Mouse (Mus musculus) liver, embryonic 11.5 days (tissue): Measurements from ENCODE around the gene Ppp1r16b. TPM values are rescaled to one million over a fixed set of nuclear protein-coding genes. Genes with fewer than 3 reads are reported as not detected.

ENCODE experiments used
- ATAC-seq: fragments of 200-750 bp; cut with Nextera tagmentation; replicated peaks from 2 replicates; pipeline ENCODE4 v1.8.0; 2017; ENCODE audit warnings: moderate number of reproducible peaks, mild to moderate bottlenecking, moderate TSS enrichment, moderate library complexity; ENCODE audit not compliant: low FRiP score
- DNase-seq: peaks from one replicate; pipeline ENCODE4 v3.0.0-alpha.2; 2017; ENCODE audit warnings: low spot score
- H3K27ac ChIP-seq: fragments of 300-500 bp; sonication (generic); 2 replicates; pipeline ENCODE4 v1.5.1; 2014; ENCODE audit warnings: mild to moderate bottlenecking, low read depth, low read length, control low read depth
- H3K27me3 ChIP-seq: fragments of 300-500 bp; sonication (generic); replicated peaks from 2 replicates; pipeline ENCODE4 v1.6.1; 2014; ENCODE audit warnings: low read length, mixed read lengths; ENCODE audit not compliant: control insufficient read depth, insufficient read depth
- H3K36me3 ChIP-seq: fragments of 300-500 bp; sonication (generic); 2 replicates; pipeline ENCODE4 v1.6.1; 2014; ENCODE audit warnings: mild to moderate bottlenecking, low read length, moderate library complexity, mixed read lengths; ENCODE audit not compliant: control insufficient read depth, insufficient read depth
- H3K4me1 ChIP-seq: fragments of 300-500 bp; sonication (generic); replicated peaks from 2 replicates; pipeline ENCODE4 v1.6.1; 2014; ENCODE audit warnings: low read length, mixed read lengths; ENCODE audit not compliant: control insufficient read depth, insufficient read depth
- H3K4me2 ChIP-seq: fragments of 300-500 bp; sonication (generic); 2 replicates; pipeline ENCODE4 v1.6.1; 2014; ENCODE audit warnings: mild to moderate bottlenecking, control low read depth, moderate library complexity
- H3K4me3 ChIP-seq: fragments of 300-500 bp; sonication (generic); 2 replicates; pipeline ENCODE4 v1.5.1; 2014; ENCODE audit warnings: low read depth, low read length, control low read depth
- H3K9ac ChIP-seq: fragments of 300-500 bp; sonication (generic); 2 replicates; pipeline ENCODE4 v1.6.1; 2014; ENCODE audit warnings: low read depth, low read length, control low read depth
- H3K9me3 ChIP-seq: fragments of 300-500 bp; sonication (generic); 2 replicates; pipeline ENCODE4 v1.6.1; 2016; ENCODE audit warnings: low read length, inconsistent platforms, mixed read lengths; ENCODE audit not compliant: control insufficient read depth
- WGBS: fragments of 180-500 bp; shearing (Covaris S2); extraction: QIAGEN DNeasy Blood & Tissue Kit; methylation state at CpG from one replicate; pipeline ENCODE4 v1.1.7; 2014; 5-methylcytosine and 5-hydroxymethylcytosine counted together
- polyA plus RNA-seq: library from polyadenylated mRNA; unstranded; fragments of >200 nt; fragmentation: Nextera tagmentation; extraction: Ambion mirVana; gene quantifications from 2 replicates; pipeline ENCODE4 v1.2.1, GENCODE M21; 2014

Ppp1r16b gene
- polyA plus RNA-seq, 1 experiment from 2014 or later, result 5.2 TPM

DNA sequence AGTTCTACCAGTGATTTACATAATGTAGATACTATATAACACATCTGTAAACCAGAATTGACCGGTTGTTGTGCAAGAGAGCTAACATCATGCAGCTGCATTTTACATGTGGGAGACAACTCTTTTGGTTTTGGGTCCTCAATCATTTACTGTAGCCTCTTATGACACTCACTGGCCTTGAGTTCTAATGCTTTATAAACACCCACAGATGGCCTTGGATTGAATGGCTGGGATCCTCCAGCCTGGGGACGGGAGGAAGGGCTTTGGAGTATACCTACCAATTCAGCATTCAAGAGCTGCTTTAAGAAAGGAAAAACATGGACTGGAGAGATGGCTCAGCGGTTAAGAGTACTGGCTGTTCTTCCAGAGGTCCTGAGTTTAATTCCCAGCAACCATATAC lies 5.9 kb upstream of the Ppp1r16b start:
- DNase-seq (no peak), ATAC-seq (no peak)
- 71% methylated on average over 3 of the region's 3 CpGs for WGBS
- no peak overlapping the region for H3K4me3 ChIP-seq
- no peaks in the 10 kb centered on the region for H3K9me3 ChIP-seq
- H3K4me2 ChIP-seq, result no peak overlapping the region
- no peaks in the 10 kb centered on the region for H3K4me1 ChIP-seq
- H3K36me3 ChIP-seq, result no peaks in the 10 kb centered on the region
- H3K27ac ChIP-seq, result no peak overlapping the region
- H3K27me3 ChIP-seq, result no peaks in the 10 kb centered on the region
- H3K9ac ChIP-seq, result no peak overlapping the region

DNA sequence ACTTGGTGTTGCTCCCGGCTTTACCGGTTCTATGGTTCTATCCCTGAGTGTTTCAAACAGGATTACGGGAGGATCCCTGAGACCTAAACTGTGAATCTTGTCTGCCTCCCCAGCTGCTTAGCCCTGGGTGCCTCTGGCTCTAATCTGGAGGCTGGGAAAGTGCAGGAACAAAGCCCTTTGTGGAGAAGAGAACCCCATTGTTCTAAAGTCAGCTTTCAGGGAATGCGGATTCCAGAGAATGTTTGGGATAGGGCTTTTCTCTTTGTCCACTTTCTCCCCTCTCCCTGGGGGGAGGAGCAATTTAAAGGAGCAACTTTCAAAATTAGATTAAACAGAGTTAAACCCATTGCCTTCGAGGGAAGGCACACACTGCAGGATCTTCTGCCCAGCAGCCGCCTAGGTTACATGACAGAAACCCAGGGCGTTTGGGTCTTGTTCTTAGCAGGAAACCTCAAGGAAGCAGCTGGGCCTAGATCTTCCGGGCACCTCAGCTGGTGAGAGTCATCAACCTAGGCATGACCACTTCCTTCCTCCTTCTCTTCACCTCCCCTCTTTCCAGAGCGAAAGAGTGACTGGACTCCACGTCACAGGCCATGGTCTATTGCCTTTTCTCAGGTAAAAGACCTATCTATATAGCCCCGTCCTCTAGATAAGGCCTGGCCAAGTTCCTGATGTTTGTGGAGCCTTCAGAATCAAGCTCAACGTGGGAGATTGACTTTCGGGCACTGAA lies 1.0 kb downstream of the Ppp1r16b start:
- DNase-seq, result no peak
- H3K36me3 ChIP-seq, result no peaks in the 10 kb centered on the region
- WGBS, result 22% methylated on average over 13 of the region's 13 CpGs
- no peak overlapping the region for H3K9ac ChIP-seq
- H3K4me1 ChIP-seq, result no peaks in the 10 kb centered on the region
- H3K27ac ChIP-seq, result no peak overlapping the region
- no peak overlapping the region; the same call in 1 of the 2 replicates for H3K4me2 ChIP-seq
- no peak for ATAC-seq
- peaks cover 58% of the 10 kb centered on the region for H3K27me3 ChIP-seq
- no peak overlapping the region for H3K4me3 ChIP-seq
- H3K9me3 ChIP-seq, result no peaks in the 10 kb centered on the region

DNA sequence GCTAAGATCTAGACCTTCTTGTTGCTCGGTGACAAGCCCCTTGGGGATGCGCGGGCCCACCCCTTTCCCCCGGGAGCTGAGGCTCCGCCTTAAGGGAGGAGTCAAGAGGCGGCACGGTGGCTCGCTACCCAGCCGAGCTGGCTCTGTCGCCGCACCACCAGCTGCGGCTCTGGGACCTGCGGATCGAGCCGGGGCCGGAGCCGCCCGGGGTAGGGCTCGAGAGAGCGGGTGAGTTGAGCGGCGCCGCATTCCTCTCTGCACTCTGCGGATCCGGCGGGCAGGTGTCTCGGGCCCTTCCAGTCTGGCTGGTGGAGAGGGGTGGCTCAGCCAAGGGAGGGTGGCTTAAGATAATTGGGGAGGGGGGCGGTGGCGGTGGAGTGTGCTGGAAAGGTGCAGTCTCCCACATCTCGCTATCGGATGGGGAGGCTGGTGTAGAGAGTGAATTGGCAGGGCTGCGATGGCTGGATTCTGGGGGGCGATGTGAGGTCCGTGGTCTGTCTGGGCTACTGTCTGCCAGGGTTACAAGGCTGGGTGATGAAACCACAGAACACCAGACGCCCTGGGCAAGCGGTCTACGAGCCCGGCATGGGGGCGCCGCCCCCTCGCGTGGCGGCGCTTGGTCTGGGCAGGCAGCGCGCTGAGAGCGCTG lies 1.9 kb downstream of the Ppp1r16b start:
- Histone ChIP-seq H3K4me2 (peak overlapping the region; percentile 82), H3K4me1 (no peaks in the 10 kb centered on the region), H3K27me3 (peaks cover 58% of the 10 kb centered on the region), H3K36me3 (no peaks in the 10 kb centered on the region), H3K9me3 (no peaks in the 10 kb centered on the region), H3K4me3 (peak overlapping the region; percentile 51), H3K27ac (no peak overlapping the region), H3K9ac (0 out of 2 replicates have a peak overlapping the region, but pooled peaks have one; percentile 27)
- DNase-seq, result peak; percentile 49
- under 1% methylated on average over 47 of the region's 47 CpGs for WGBS
- ATAC-seq, result peak; percentile 69

DNA sequence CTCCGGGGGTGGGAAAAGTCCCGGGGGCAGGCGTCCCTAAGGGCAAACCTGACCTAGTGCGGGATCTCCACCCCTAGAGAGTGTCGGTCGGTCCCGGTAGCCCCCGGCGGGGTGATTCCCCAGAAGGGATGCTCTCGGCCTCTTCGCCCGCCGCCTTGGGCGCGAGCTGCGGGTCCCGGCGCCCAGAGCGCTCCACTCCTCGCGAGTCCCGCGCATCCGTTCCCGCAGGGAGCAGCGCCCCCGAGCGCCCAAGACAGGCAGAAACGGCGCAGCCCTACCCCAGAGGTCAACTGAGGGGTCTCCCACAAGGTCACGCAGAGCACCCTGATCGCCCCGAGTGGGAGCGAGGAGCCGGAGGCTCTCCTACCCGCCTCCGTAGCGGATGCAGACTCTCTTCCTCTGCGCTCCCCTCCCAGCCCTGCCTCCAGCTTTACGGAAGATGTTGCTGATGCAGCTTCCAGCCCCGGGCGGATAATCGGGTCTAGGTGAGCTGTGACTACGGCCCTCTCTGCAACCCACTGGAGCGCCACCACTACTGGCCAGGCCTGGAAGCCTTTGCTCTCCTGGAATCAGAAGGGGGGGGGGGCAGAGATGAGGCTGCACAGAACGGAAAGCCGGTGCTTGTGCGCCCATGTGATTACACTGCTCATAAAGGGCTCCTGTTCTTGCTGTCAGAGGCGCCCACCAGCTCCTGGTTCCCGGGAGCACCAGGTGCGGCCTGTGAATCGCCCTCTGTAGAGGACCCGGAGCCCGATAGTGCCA lies 2.7 kb downstream of the Ppp1r16b start:
- Histone ChIP-seq H3K27ac (no peak overlapping the region), H3K9ac (0 out of 2 replicates have a peak overlapping the region, but pooled peaks have one; percentile 27)

DNA sequence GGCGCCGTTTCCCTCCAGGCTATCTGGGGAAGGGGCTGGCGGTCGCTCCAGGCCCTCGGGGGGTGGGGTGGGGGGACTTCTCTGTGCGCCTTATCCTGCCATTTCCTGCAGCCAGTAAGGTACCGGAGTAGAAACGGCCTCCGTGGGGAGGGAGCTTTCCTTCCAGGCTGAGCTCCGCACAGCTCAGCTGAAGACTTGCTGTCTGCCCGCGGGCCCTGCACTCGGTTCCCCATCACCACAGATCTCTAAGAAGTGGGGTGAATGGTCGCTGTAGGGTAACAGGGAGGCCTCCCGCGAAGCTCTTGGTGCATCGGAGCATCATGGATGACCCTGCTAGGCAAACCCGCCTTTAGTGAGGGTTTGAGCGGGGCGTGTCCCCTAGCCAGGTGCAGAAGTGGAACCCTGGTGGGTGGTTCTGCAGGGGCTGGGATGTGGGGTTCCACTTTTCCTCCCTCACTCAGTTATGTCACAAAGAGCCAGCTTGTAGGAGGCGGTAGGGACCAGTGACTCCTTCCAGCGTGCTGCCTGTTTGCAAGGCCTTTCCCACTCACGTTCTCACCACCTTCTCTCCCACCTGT lies 3.3 kb downstream of the Ppp1r16b start:
- 8% methylated on average over 23 of the region's 23 CpGs for WGBS
- DNase-seq (no peak), ATAC-seq (no peak)
- peak overlapping the region; percentile 51 for H3K4me3 ChIP-seq
- no peaks in the 10 kb centered on the region for H3K4me1 ChIP-seq
- peak overlapping the region; percentile 82 for H3K4me2 ChIP-seq
- H3K36me3 ChIP-seq, result no peaks in the 10 kb centered on the region
- no peaks in the 10 kb centered on the region for H3K9me3 ChIP-seq
- H3K27ac ChIP-seq, result no peak overlapping the region
- peaks cover 58% of the 10 kb centered on the region for H3K27me3 ChIP-seq
- no peak overlapping the region for H3K9ac ChIP-seq

More for the DNA sequence above, 2.7 kb downstream of the Ppp1r16b start:
- no peaks in the 10 kb centered on the region for H3K36me3 ChIP-seq
- DNase-seq, result peak; percentile 52
- WGBS, result under 1% methylated on average over 54 of the region's 54 CpGs
- H3K4me1 ChIP-seq, result no peaks in the 10 kb centered on the region
- peak overlapping the region; percentile 82 for H3K4me2 ChIP-seq
- H3K9me3 ChIP-seq, result no peaks in the 10 kb centered on the region
- peak; percentile 15; the same call in 1 of the 2 replicates for ATAC-seq
- peak overlapping the region; percentile 51 for H3K4me3 ChIP-seq
- H3K27me3 ChIP-seq, result peaks cover 58% of the 10 kb centered on the region

DNA sequence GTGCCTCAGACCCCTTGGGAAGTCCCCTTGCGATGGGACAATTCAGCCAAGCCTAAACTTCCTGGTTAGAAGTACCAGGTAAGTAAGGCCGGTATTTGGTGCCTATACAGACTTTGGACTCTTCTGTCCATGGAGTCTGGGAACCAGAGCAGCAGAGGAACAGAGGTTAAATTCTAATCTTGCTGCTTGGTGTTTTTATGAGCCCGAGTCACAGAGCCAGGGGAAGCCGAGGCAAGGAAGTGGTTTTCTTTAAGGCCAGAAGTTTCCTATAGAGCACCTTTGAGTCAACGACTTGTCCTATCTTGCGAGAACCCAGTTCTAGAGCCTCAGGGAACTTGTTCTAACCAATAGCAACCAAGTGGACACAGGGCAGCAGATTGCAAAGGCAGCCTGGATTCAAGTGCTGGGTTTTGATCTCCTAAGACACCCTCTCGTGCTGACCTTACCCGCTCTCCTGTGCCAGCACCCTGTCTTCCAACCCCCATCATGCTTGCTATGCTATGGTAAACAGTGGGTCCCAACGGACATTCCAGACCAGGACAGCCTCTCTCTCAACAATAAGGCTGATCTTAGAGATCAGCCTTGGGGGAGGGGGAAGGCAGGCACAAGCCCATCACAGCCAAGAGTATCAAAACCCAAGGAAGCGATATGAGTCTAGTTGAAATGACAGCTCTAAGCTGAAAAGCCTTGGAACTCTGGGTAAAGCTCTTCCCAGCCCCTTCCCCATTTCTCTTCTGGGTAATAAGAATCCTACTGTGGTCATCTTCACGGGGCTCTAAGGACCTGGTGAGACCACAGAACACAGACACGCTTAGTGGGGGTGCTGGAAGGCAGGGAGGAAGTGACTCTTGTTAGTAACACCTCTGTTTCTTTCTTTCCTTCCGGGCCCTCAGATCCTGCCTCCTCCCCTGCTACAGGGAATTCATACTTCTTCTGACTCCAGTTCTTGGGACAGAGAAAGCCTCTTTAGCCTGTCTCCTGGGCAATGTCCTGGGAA lies 4.3 kb downstream of the Ppp1r16b start:
- no peaks in the 10 kb centered on the region for H3K9me3 ChIP-seq
- 33% methylated on average over 13 of the region's 13 CpGs for WGBS
- H3K27ac ChIP-seq, result no peak overlapping the region
- H3K27me3 ChIP-seq, result peaks cover 58% of the 10 kb centered on the region
- no peak overlapping the region for H3K4me2 ChIP-seq
- H3K9ac ChIP-seq, result no peak overlapping the region
- no peak for ATAC-seq
- H3K4me3 ChIP-seq, result no peak overlapping the region
- no peak for DNase-seq
- H3K4me1 ChIP-seq, result no peaks in the 10 kb centered on the region
- H3K36me3 ChIP-seq, result no peaks in the 10 kb centered on the region

DNA sequence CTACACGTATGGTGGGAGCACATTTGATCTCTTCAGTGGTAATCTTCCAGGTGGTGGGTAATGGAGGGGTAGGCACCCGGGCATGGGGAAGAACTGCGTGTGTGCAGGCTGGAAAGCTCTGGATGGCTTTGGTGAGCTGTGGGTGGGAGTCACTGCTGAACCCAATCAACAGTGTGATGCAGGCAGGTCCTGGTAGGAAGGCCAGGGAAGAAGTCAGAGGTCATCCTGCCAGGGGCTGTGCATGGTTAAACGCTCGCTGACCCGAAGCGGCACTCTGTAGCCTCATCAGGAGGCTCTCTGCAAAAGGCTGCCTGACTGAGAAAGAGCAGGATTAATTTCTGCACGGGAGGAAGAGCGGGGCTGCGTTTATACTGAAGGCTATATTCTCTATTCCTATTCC lies 5.4 kb downstream of the Ppp1r16b start:
- 54% methylated on average over 10 of the region's 10 CpGs for WGBS
- Histone ChIP-seq H3K4me1 (no peaks in the 10 kb centered on the region), H3K4me2 (no peak overlapping the region), H3K27ac (no peak overlapping the region), H3K9me3 (no peaks in the 10 kb centered on the region), H3K27me3 (peaks cover 52% of the 10 kb centered on the region), H3K4me3 (no peak overlapping the region), H3K9ac (no peak overlapping the region), H3K36me3 (no peaks in the 10 kb centered on the region)
- ATAC-seq (no peak), DNase-seq (no peak)
